ENCODE assay signal across 8 mouse cellular contexts in genomic region chr11:4637534-4638234, GRCm38 (mm10). TPM values are rescaled to one million over a fixed set of nuclear protein-coding genes. Genes with fewer than 3 reads are reported as not detected.
DNase-seq lines count a peak whose midpoint lies in the region; ATAC-seq and TF ChIP-seq lines count a peak whose summit lies in the region.

Gene Ascc2 (plus strand): TSS chr11:4637747.

- H3K4me2 ChIP-seq in kidney, embryonic 15.5 days: peak within 1 kb of the TSS; percentile 68

- peaks cover 28% of the 10 kb centered on the region for H3K4me1 ChIP-seq in bone marrow macrophage, adult 2 months (ENCODE audit: control insufficient read depth, insufficient read depth, low read length)
- H3K4me1 ChIP-seq in embryonic fibroblast, embryonic 13.5 days (ENCODE audit: control insufficient read depth, insufficient read depth, low read length): peaks cover 10% of the 10 kb centered on the region; the same call in 1 of the 2 replicates
- peaks cover 26% of the 10 kb centered on the region for H3K4me1 ChIP-seq in heart, embryonic 10.5 days
- peaks cover 21% of the 10 kb centered on the region for H3K4me1 ChIP-seq in kidney, embryonic 15.5 days

- no peak for TF ChIP-seq CTCF in bone marrow macrophage, adult 2 months (IDR thresholded peaks at IDR 0.05; ENCODE audit: low read depth, low read length)
- TF ChIP-seq CTCF in embryonic fibroblast, embryonic 13.5 days (IDR thresholded peaks at IDR 0.05; ENCODE audit: borderline replicate concordance, insufficient read depth, low read length): no peak

- WGBS in heart, embryonic 10.5 days: under 1% methylated on average over 35 of the region's 35 CpGs
- WGBS in kidney, embryonic 15.5 days: under 1% methylated on average over 35 of the region's 35 CpGs

- peak within 1 kb of the TSS; percentile 66 for H3K27ac ChIP-seq in bone marrow macrophage, adult 2 months (ENCODE audit: insufficient read depth, low read depth, low read length)
- peak within 1 kb of the TSS; percentile 92 for H3K27ac ChIP-seq in embryonic fibroblast, embryonic 13.5 days (ENCODE audit: insufficient read depth, low read length)
- H3K27ac ChIP-seq in heart, embryonic 10.5 days: peak within 1 kb of the TSS; percentile 91
- H3K27ac ChIP-seq in kidney, embryonic 15.5 days: peak within 1 kb of the TSS; percentile 85

- TF ChIP-seq POLR2A in bone marrow macrophage, adult 2 months (IDR thresholded peaks at IDR 0.05; ENCODE audit: borderline replicate concordance, low read depth, low read length): no peak
- peak; percentile 77 for TF ChIP-seq POLR2A in embryonic fibroblast, embryonic 13.5 days (IDR thresholded peaks at IDR 0.05; ENCODE audit: low read depth, low read length)

- no peaks in the 10 kb centered on the region for H3K27me3 ChIP-seq in heart, embryonic 10.5 days (ENCODE audit: insufficient read depth, poor library complexity, severe bottlenecking)
- no peaks in the 10 kb centered on the region for H3K27me3 ChIP-seq in kidney, embryonic 15.5 days

- peak; percentile 97 for ATAC-seq in kidney, embryonic 15.5 days (replicated peaks; ENCODE audit: low FRiP score)
- ATAC-seq in monocyte, adult 5-6 weeks (replicated peaks; ENCODE audit: insufficient number of reproducible peaks, low FRiP score, low TSS enrichment, poor library complexity, severe bottlenecking): peak; percentile 92

- H3K4me3 ChIP-seq in bone marrow macrophage, adult 2 months (ENCODE audit: insufficient read depth, low read length): peak within 1 kb of the TSS; percentile 79
- H3K4me3 ChIP-seq in embryonic fibroblast, embryonic 13.5 days (ENCODE audit: insufficient read depth, low read length): peak within 1 kb of the TSS; percentile 93
- H3K4me3 ChIP-seq in heart, embryonic 10.5 days: peak within 1 kb of the TSS; percentile 94
- peak within 1 kb of the TSS; percentile 77 for H3K4me3 ChIP-seq in kidney, embryonic 15.5 days (replicated peaks)

- DNase-seq in A20 (ENCODE audit: low read depth, low spot score) (peak; percentile 90), liver (peak; percentile 99)
- DNase-seq in heart, embryonic 10.5 days (ENCODE audit: low spot score): peak; percentile 98
- DNase-seq in spleen, postnatal 4 days (ENCODE audit: low spot score in 2 of 2): peak; percentile 94 to 96

- peak within 1 kb of the TSS; percentile 63 for H3K9ac ChIP-seq in kidney, embryonic 15.5 days

- peaks cover 14% of the 10 kb centered on the region; the same call in 1 of the 2 replicates for H3K36me3 ChIP-seq in heart, embryonic 10.5 days
- peaks cover 14% of the 10 kb centered on the region; the same call in 1 of the 2 replicates for H3K36me3 ChIP-seq in kidney, embryonic 15.5 days

- no peaks in the 10 kb centered on the region for H3K9me3 ChIP-seq in heart, embryonic 10.5 days
- H3K9me3 ChIP-seq in kidney, embryonic 15.5 days (replicated peaks): no peaks in the 10 kb centered on the region

RNA-seq across cellular contexts. Expression of gene Ascc2, which starts in this region (rescaled TPM):
- polyA plus RNA-seq in bone marrow macrophage, adult 2 months (2012; ENCODE audit: insufficient read depth, insufficient read length, missing spikeins): 34.2 and 36.5 TPM in 2 replicates
- 34.3 and 39.0 TPM in 2 replicates for polyA plus RNA-seq in embryonic fibroblast, embryonic 13.5 days (2011; ENCODE audit: insufficient read length, low read depth, missing spikeins)
- 32.2 and 36.1 TPM in 2 replicates for polyA plus RNA-seq in heart, embryonic 10.5 days (2016; fragmentation: Nextera tagmentation; extraction: Ambion mirVana)
- polyA plus RNA-seq in kidney, embryonic 15.5 days (2015; fragmentation: Nextera tagmentation; extraction: Ambion mirVana): 34.5 and 36.5 TPM in 2 replicates
- 7.7 to 20.2 TPM (median 10.4 TPM) in 3 replicates for total RNA-seq in monocyte, adult 5-6 weeks (2017)

Comparison
In these comparisons a context has a peak if more than half of its experiments do, and no peak if none do; other contexts are left out.
1. Peak in every context shown above with its lines: DNase-seq, ATAC-seq, H3K4me3 ChIP-seq and H3K27ac ChIP-seq.